8 mouse cellular contexts compared by ENCODE assay signal in the genomic region with DNA sequence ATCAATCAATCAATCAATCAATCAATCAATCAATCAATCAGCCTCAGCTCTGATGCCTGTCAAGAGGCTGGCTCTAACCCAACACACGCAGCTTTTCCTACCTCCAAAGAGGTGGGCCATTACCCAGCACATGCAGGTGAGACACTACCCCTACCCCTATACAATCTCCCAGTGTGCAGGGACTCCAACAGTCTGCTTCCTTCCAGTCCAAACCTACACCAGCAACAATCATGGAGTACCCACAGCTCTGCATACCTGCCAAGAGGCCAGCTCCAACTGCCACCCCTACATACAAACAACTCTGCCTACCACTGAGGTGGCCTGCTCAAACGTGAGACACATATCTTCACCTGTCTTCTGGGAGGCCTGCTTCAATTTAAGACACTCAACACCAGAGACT.
A peak's percentile ranks its signal among the peaks of the same experiment; 100 is the strongest.
DNase-seq lines count a peak whose midpoint lies in the region; ATAC-seq lines count a peak whose summit lies in the region.
"Not testable (repeated sequence)": the region's sequence is repeated elsewhere in the genome, so short reads cannot be mapped to it uniquely, and the experiment has no call there.

No protein-coding gene starts in this region.

- ATAC-seq in cerebellum, adult (ENCODE audit: insufficient number of reproducible peaks, low FRiP score, low TSS enrichment), result peak; percentile 60
- ATAC-seq in forebrain, embryonic 12.5 days (ENCODE audit: low FRiP score), result peak; percentile 54; the same call in 1 of the 2 replicates
- peak; percentile 52; the same call in 1 of the 2 replicates for ATAC-seq in heart, embryonic 13.5 days (ENCODE audit: extremely low read depth, insufficient number of reproducible peaks, low FRiP score, low TSS enrichment)
- ATAC-seq in hindbrain, embryonic 15.5 days (ENCODE audit: low FRiP score, low read depth), result peak; percentile 27; the same call in 1 of the 2 replicates
- ATAC-seq in kidney, embryonic 16.5 days (ENCODE audit: low FRiP score, low TSS enrichment), result peak; percentile 76
- peak; percentile 36; the same call in 1 of the 2 replicates for ATAC-seq in liver, embryonic 13.5 days (ENCODE audit: low read depth)
- ATAC-seq in midbrain, embryonic 13.5 days, result peak; percentile 65; the same call in 1 of the 2 replicates
- ATAC-seq in neural tube, embryonic 14.5 days (ENCODE audit: low read depth), result peak; percentile 51

- not testable (repeated sequence) for H3K4me1 ChIP-seq in forebrain, embryonic 12.5 days; heart, embryonic 13.5 days; hindbrain, embryonic 15.5 days (replicated peaks); kidney, embryonic 16.5 days (ENCODE audit: insufficient read depth, low read length); liver, embryonic 13.5 days (replicated peaks); midbrain, embryonic 13.5 days (replicated peaks); neural tube, embryonic 14.5 days (ENCODE audit: control insufficient read depth, insufficient read depth, low read length)

- not testable (repeated sequence) for H3K27ac ChIP-seq in forebrain, embryonic 12.5 days; heart, embryonic 13.5 days (replicated peaks); hindbrain, embryonic 15.5 days (replicated peaks); kidney, embryonic 16.5 days (ENCODE audit: low read length); liver, embryonic 13.5 days; midbrain, embryonic 13.5 days; neural tube, embryonic 14.5 days (ENCODE audit: low read depth, low read length)

- not testable (repeated sequence) for H3K4me2 ChIP-seq in forebrain, embryonic 12.5 days; heart, embryonic 13.5 days; hindbrain, embryonic 15.5 days; kidney, embryonic 16.5 days (replicated peaks; ENCODE audit: low read depth, low read length); liver, embryonic 13.5 days; midbrain, embryonic 13.5 days (replicated peaks); neural tube, embryonic 14.5 days (ENCODE audit: low read depth, low read length)

- H3K27me3 ChIP-seq in forebrain, embryonic 12.5 days; heart, embryonic 13.5 days (replicated peaks); hindbrain, embryonic 15.5 days; kidney, embryonic 16.5 days (ENCODE audit: insufficient read depth, low read length); liver, embryonic 13.5 days; midbrain, embryonic 13.5 days; neural tube, embryonic 14.5 days (ENCODE audit: control insufficient read depth, insufficient read depth, low read length): not testable (repeated sequence)

- 72% methylated on average over 2 of the region's 2 CpGs for WGBS in forebrain, embryonic 12.5 days
- 61% methylated on average over 2 of the region's 2 CpGs for WGBS in heart, embryonic 13.5 days
- 73% methylated on average over 2 of the region's 2 CpGs for WGBS in hindbrain, embryonic 15.5 days
- 77% methylated on average over 2 of the region's 2 CpGs for WGBS in kidney, embryonic 16.5 days
- 46% methylated on average over 2 of the region's 2 CpGs for WGBS in liver, embryonic 13.5 days (ENCODE audit: insufficient replicate concordance)
- 73% methylated on average over 2 of the region's 2 CpGs for WGBS in midbrain, embryonic 13.5 days
- 66% methylated on average over 2 of the region's 2 CpGs for WGBS in neural tube, embryonic 14.5 days

- H3K9ac ChIP-seq in forebrain, embryonic 12.5 days; heart, embryonic 13.5 days; hindbrain, embryonic 15.5 days; kidney, embryonic 16.5 days (replicated peaks; ENCODE audit: low read length); liver, embryonic 13.5 days; midbrain, embryonic 13.5 days (replicated peaks); neural tube, embryonic 14.5 days (replicated peaks; ENCODE audit: low read depth, low read length): not testable (repeated sequence)

- not testable (repeated sequence) for H3K4me3 ChIP-seq in forebrain, embryonic 12.5 days (replicated peaks); heart, embryonic 13.5 days; hindbrain, embryonic 15.5 days; kidney, embryonic 16.5 days (ENCODE audit: low read length); liver, embryonic 13.5 days (replicated peaks); midbrain, embryonic 13.5 days (replicated peaks); neural tube, embryonic 14.5 days (ENCODE audit: low read depth, low read length)

- H3K9me3 ChIP-seq in forebrain, embryonic 12.5 days; heart, embryonic 13.5 days; hindbrain, embryonic 15.5 days; kidney, embryonic 16.5 days (ENCODE audit: low read length); liver, embryonic 13.5 days (replicated peaks); midbrain, embryonic 13.5 days; neural tube, embryonic 14.5 days (ENCODE audit: control insufficient read depth, low read length): not testable (repeated sequence)

- not testable (repeated sequence) for H3K36me3 ChIP-seq in forebrain, embryonic 12.5 days (replicated peaks); heart, embryonic 13.5 days; hindbrain, embryonic 15.5 days; kidney, embryonic 16.5 days (ENCODE audit: insufficient read depth, low read length); liver, embryonic 13.5 days; midbrain, embryonic 13.5 days; neural tube, embryonic 14.5 days (ENCODE audit: control insufficient read depth, insufficient read depth, low read length)

- not testable (repeated sequence) for DNase-seq in liver, embryonic 13.5 days
